Mouse (Mus musculus): ENCODE results near the gene C3. TPM values are rescaled to one million over a fixed set of nuclear protein-coding genes. Genes with fewer than 3 reads are reported as not detected.

C3 gene
- polyA plus RNA-seq, 1 experiment from 2014 or later = 0.67 TPM

DNA sequence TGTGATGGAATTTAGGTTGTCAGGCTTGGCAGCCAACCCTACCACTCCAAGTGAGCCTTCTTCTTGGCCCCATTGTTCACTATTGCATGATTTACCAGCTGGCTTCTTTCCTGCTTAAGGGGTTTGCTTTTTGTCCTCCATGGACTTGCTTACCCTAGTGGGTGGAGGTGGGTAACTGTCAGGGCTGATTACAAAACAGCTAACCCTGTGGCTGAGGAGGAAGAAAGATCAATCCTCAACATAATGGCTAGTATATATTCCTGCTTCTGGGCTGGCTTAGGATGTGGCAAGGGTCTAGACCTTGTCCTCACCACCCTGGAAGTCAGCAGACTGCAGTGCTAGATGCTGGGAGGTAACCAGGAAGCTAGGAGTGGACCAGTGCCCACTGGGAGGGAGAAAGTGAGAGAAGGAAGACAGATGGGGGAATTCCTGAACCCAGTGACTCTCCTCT is 3.4 kb upstream of the C3 start:
- DNase-seq = peak; percentile 33
- no peak overlapping the region for H3K27ac ChIP-seq (ENCODE audit: low read depth)
- H3K36me3 ChIP-seq (ENCODE audit: insufficient read depth) = peaks cover 19% of the 10 kb centered on the region
- no peak overlapping the region for H3K9ac ChIP-seq
- no peak for ATAC-seq (ENCODE audit: insufficient read depth)
- no peak for TF ChIP-seq CTCF (IDR thresholded peaks at IDR 0.05; ENCODE audit: low read depth)
- H3K4me1 ChIP-seq (ENCODE audit: insufficient read depth) = no peaks in the 10 kb centered on the region
- H3K4me2 ChIP-seq = no peak overlapping the region
- no peaks in the 10 kb centered on the region for H3K27me3 ChIP-seq (ENCODE audit: insufficient read depth, low read length)
- no peaks in the 10 kb centered on the region for H3K9me3 ChIP-seq (ENCODE audit: low read depth, low read length)
- no peak overlapping the region for H3K4me3 ChIP-seq (ENCODE audit: low read depth, low read length)

GRCm38 (mm10) chr17:57230728-57231125 is 2.8 kb upstream of the C3 start:
- H3K4me3 ChIP-seq (ENCODE audit: low read depth, low read length) = no peak overlapping the region
- no peak for TF ChIP-seq CTCF (IDR thresholded peaks at IDR 0.05; ENCODE audit: low read depth)
- H3K9ac ChIP-seq = no peak overlapping the region
- DNase-seq (peak; percentile 44), ATAC-seq (ENCODE audit: insufficient read depth) (no peak)
- no peak overlapping the region for H3K27ac ChIP-seq (ENCODE audit: low read depth)
- no peak overlapping the region for H3K4me2 ChIP-seq
- 35% methylated on average over 6 of the region's 6 CpGs for WGBS
- H3K27me3 ChIP-seq (ENCODE audit: insufficient read depth, low read length) = no peaks in the 10 kb centered on the region
- H3K36me3 ChIP-seq (ENCODE audit: insufficient read depth) = peaks cover 12% of the 10 kb centered on the region
- H3K4me1 ChIP-seq (ENCODE audit: insufficient read depth) = no peaks in the 10 kb centered on the region
- H3K9me3 ChIP-seq (ENCODE audit: low read depth, low read length) = no peaks in the 10 kb centered on the region

GRCm38 (mm10) chr17:57229851-57230727 is 2.2 kb upstream of the C3 start:
- no peak for TF ChIP-seq CTCF (IDR thresholded peaks at IDR 0.05; ENCODE audit: low read depth)
- Histone ChIP-seq H3K27ac (ENCODE audit: low read depth) (no peak overlapping the region), H3K9me3 (ENCODE audit: low read depth, low read length) (no peaks in the 10 kb centered on the region), H3K4me3 (ENCODE audit: low read depth, low read length) (no peak overlapping the region), H3K27me3 (ENCODE audit: insufficient read depth, low read length) (no peaks in the 10 kb centered on the region), H3K36me3 (ENCODE audit: insufficient read depth) (0 out of 2 replicates have a peak, but pooled peaks cover 7% of the 10 kb centered on the region), H3K4me2 (no peak overlapping the region), H3K9ac (no peak overlapping the region), H3K4me1 (ENCODE audit: insufficient read depth) (no peaks in the 10 kb centered on the region)
- DNase-seq (no peak), ATAC-seq (ENCODE audit: insufficient read depth) (no peak)
- 74% methylated on average over 15 of the region's 15 CpGs for WGBS

DNA sequence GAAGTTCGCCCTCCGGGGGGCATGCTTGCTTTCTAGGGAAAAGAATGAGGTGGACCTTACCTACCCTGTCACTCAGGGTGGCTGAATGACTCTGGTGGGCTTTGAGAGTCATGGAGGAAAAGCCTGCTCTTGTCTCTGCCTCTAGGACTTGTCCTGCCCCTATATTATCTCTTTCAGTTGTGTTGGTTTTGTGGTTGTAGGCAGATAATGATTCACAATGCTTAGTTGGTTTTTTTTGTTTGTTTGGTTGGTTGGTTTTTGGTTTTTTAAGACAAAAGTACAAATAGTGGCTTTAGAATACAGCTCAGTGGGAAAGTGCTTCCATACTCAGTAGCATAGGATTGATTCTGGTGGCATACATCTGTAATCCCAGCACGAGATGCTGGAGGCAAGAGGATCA is 937 bp upstream of the C3 start:
- Histone ChIP-seq H3K27ac (ENCODE audit: low read depth) (no peak overlapping the region), H3K4me1 (ENCODE audit: insufficient read depth) (no peaks in the 10 kb centered on the region), H3K9ac (no peak overlapping the region), H3K9me3 (ENCODE audit: low read depth, low read length) (no peaks in the 10 kb centered on the region), H3K27me3 (ENCODE audit: insufficient read depth, low read length) (no peaks in the 10 kb centered on the region), H3K4me2 (no peak overlapping the region), H3K4me3 (ENCODE audit: low read depth, low read length) (no peak overlapping the region), H3K36me3 (ENCODE audit: insufficient read depth) (no peaks in the 10 kb centered on the region)
- ATAC-seq (ENCODE audit: insufficient read depth) (no peak), DNase-seq (no peak)
- 69% methylated on average over 3 of the region's 3 CpGs for WGBS
- TF ChIP-seq CTCF (IDR thresholded peaks at IDR 0.05; ENCODE audit: low read depth) = no peak

- H3K4me1 ChIP-seq (ENCODE audit: insufficient read depth) = no peaks in the 10 kb centered on the region
- no peak overlapping the region for H3K4me3 ChIP-seq (ENCODE audit: low read depth, low read length)
- WGBS = 79% methylated on average over 2 of the region's 2 CpGs
- H3K36me3 ChIP-seq (ENCODE audit: insufficient read depth) = no peaks in the 10 kb centered on the region
- no peak for DNase-seq
- no peak overlapping the region for H3K4me2 ChIP-seq
- H3K27me3 ChIP-seq (ENCODE audit: insufficient read depth, low read length) = no peaks in the 10 kb centered on the region
- H3K27ac ChIP-seq (ENCODE audit: low read depth) = no peak overlapping the region
- H3K9me3 ChIP-seq (ENCODE audit: low read depth, low read length) = no peaks in the 10 kb centered on the region
- no peak for TF ChIP-seq CTCF (IDR thresholded peaks at IDR 0.05; ENCODE audit: low read depth)
- no peak overlapping the region for H3K9ac ChIP-seq
- no peak for ATAC-seq (ENCODE audit: insufficient read depth)
These were observed 468 bp downstream of the C3 start for GRCm38 (mm10) chr17:57227468-57227867.

DNA sequence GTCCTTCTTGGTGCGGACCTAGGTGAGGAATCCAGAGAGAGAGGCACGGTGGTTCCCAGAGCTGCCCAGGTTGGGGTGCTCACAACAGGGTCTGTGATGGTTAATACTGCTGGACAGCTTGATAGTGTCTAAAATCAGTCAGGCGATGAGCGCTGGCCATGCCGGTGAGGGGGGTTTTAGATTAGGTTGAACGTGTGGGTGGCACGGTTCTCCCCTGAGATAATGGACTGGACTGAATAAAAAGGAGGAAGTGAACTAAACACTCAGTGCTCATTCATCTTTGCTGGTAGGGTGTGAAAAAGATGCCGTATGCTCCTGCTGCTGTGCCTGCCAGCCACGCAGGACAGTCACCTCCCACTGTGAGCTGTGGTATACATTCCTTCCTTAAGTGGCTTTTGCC is 4.6 kb downstream of the C3 start:
- no peak overlapping the region for H3K4me3 ChIP-seq (ENCODE audit: low read depth, low read length)
- ATAC-seq (ENCODE audit: insufficient read depth) (no peak), DNase-seq (no peak)
- H3K36me3 ChIP-seq (ENCODE audit: insufficient read depth) = no peaks in the 10 kb centered on the region
- no peaks in the 10 kb centered on the region for H3K27me3 ChIP-seq (ENCODE audit: insufficient read depth, low read length)
- no peaks in the 10 kb centered on the region for H3K4me1 ChIP-seq (ENCODE audit: insufficient read depth)
- H3K9ac ChIP-seq = no peak overlapping the region
- no peak for TF ChIP-seq CTCF (IDR thresholded peaks at IDR 0.05; ENCODE audit: low read depth)
- no peak overlapping the region for H3K4me2 ChIP-seq
- no peak overlapping the region for H3K27ac ChIP-seq (ENCODE audit: low read depth)
- 59% methylated on average over 9 of the region's 9 CpGs for whole genome bisulfite sequencing
- no peaks in the 10 kb centered on the region for H3K9me3 ChIP-seq (ENCODE audit: low read depth, low read length)

GRCm38 (mm10) chr17:57221911-57222310 is 6.0 kb downstream of the C3 start:
- TF ChIP-seq CTCF (IDR thresholded peaks at IDR 0.05; ENCODE audit: low read depth) = no peak
- no peaks in the 10 kb centered on the region for H3K36me3 ChIP-seq (ENCODE audit: insufficient read depth)
- DNase-seq = no peak
- no peaks in the 10 kb centered on the region for H3K27me3 ChIP-seq (ENCODE audit: insufficient read depth, low read length)
- no peak overlapping the region for H3K27ac ChIP-seq (ENCODE audit: low read depth)
- H3K4me2 ChIP-seq = no peak overlapping the region
- no peaks in the 10 kb centered on the region for H3K9me3 ChIP-seq (ENCODE audit: low read depth, low read length)
- H3K4me3 ChIP-seq (ENCODE audit: low read depth, low read length) = no peak overlapping the region
- 49% methylated on average over 4 of the region's 4 CpGs for WGBS
- no peaks in the 10 kb centered on the region for H3K4me1 ChIP-seq (ENCODE audit: insufficient read depth)
- no peak overlapping the region for H3K9ac ChIP-seq
- no peak for ATAC-seq (ENCODE audit: insufficient read depth)
